Mouse (Mus musculus): Measurements from ENCODE around the gene Ddx21. TPM values are rescaled to one million over a fixed set of nuclear protein-coding genes. Genes with fewer than 3 reads are reported as not detected.

Gene Ddx21
- total and polyA plus RNA-seq, 3 experiments, result 114 to 327 (median 145) TPM

- no peak for TF ChIP-seq E2F4 (IDR thresholded peaks at IDR 0.05; ENCODE audit: insufficient replicate concordance, low read depth, low read length)
- peak; percentile 49; the same call in 1 of the 2 replicates for TF ChIP-seq ZMIZ1 (IDR thresholded peaks at IDR 0.05; ENCODE audit: low read depth, low read length)
- TF ChIP-seq CTCF (conservative IDR thresholded peaks at IDR 0.05 in 1 of 2, IDR thresholded peaks at IDR 0.05 in 1 of 2; ENCODE audit: low read depth in 2 of 2, low read length in 2 of 2), result peak in 1 of 2 experiments; percentile 10; a peak in 1 of 4 replicates
- peak; percentile 91 for TF ChIP-seq MAX (IDR thresholded peaks at IDR 0.05; ENCODE audit: low read length)
- peak; percentile 58; the same call in 1 of the 2 replicates for TF ChIP-seq NELFE (IDR thresholded peaks at IDR 0.05; ENCODE audit: low read depth, low read length)
- no peak for TF ChIP-seq USF1 (IDR thresholded peaks at IDR 0.05; ENCODE audit: low read depth, low read length)
- TF ChIP-seq CHD1 (IDR thresholded peaks at IDR 0.05; ENCODE audit: low read depth, low read length), result 0 out of 2 replicates have a peak, but pooled peaks have one; percentile 32
- no peak for TF ChIP-seq ZNF384 (IDR thresholded peaks at IDR 0.05; ENCODE audit: low read depth, low read length)
- no peak for TF ChIP-seq ZKSCAN1 (IDR thresholded peaks at IDR 0.05; ENCODE audit: borderline replicate concordance, low read depth, low read length)
- no peak for TF ChIP-seq USF2 (conservative IDR thresholded peaks at IDR 0.05; ENCODE audit: low read depth, low read length)
Measured at GRCm38 (mm10) chr10:62542507-62542906, 59.6 kb downstream of the Ddx21 start (continued).

- in situ Hi-C loops (cut with MboI; ENCODE audit: low pct_ligation_motif_present, low pct_unique_long_range_greater_than_20kb, low sequenced_read_pairs) (loop anchor here (5.0 kb wide), 1 partner anchor 34 kb away; no protein-coding TSS in a partner anchor), dilution Hi-C loops (cut with MboI; ENCODE audit: extremely low pct_ligation_motif_present, extremely low pct_unique_long_range_greater_than_20kb, low sequenced_read_pairs) (no loop called here)
- H3K36me3 ChIP-seq (replicated peaks in 1 of 2; ENCODE audit: control insufficient read depth in 1 of 2, insufficient read depth in 1 of 2, low read length in 1 of 2), result peaks cover 9 to 17% of the 10 kb centered on the region in 2 experiments
- H3K79me2 ChIP-seq (replicated peaks; ENCODE audit: control insufficient read depth, extremely low read depth, insufficient read depth, poor library complexity, severe bottlenecking), result no peaks in the 10 kb centered on the region
- no peaks in the 10 kb centered on the region for H3K9me3 ChIP-seq (replicated peaks; ENCODE audit: low read length)
- H3K9ac ChIP-seq (ENCODE audit: insufficient read depth, low read depth), result peak overlapping the region; percentile 87
- peak overlapping the region; percentile 95 for H3K4me2 ChIP-seq (ENCODE audit: insufficient read depth, low read depth, poor library complexity, severe bottlenecking)
- H3K27ac ChIP-seq (ENCODE audit: insufficient read depth, low read depth), result peak overlapping the region; percentile 100
- peaks cover 10 to 58% of the 10 kb centered on the region in 2 experiments for H3K4me1 ChIP-seq (ENCODE audit: control insufficient read depth in 1 of 2, insufficient read depth in 2 of 2)
- peak overlapping the region; percentile 38 to 67 (median 62) for H3K4me3 ChIP-seq (replicated peaks in 1 of 3; ENCODE audit: low read depth in 2 of 3, low read length in 2 of 3, poor library complexity in 1 of 3)
- H3K27me3 ChIP-seq (replicated peaks), result no peaks in the 10 kb centered on the region
- DNase-seq (ENCODE audit: extremely low read depth), result peak; percentile 89
- TF ChIP-seq MYC (IDR thresholded peaks at IDR 0.05; ENCODE audit: low read depth, low read length) (peak; percentile 87), JUN (IDR thresholded peaks at IDR 0.05; ENCODE audit: insufficient read depth, low read depth, low read length) (no peak), PAX5 (IDR thresholded peaks at IDR 0.05; ENCODE audit: low read length) (no peak), UBTF (IDR thresholded peaks at IDR 0.05; ENCODE audit: low read depth, low read length) (peak; percentile 54; the same call in 1 of the 2 replicates), ETS1 (conservative IDR thresholded peaks at IDR 0.05; ENCODE audit: low read depth, low read length) (peak; percentile 83), CHD2 (IDR thresholded peaks at IDR 0.05; ENCODE audit: low read length) (no peak; the same call in 1 of the 2 replicates), ZMIZ1 (IDR thresholded peaks at IDR 0.05; ENCODE audit: low read depth, low read length) (0 out of 2 replicates have a peak, but pooled peaks have one; percentile 37), TBP (conservative IDR thresholded peaks at IDR 0.05; ENCODE audit: low read depth, low read length) (peak; percentile 82), RCOR1 (conservative IDR thresholded peaks at IDR 0.05; ENCODE audit: low read depth, low read length) (0 out of 2 replicates have a peak, but pooled peaks have one; percentile 59), BHLHE40 (IDR thresholded peaks at IDR 0.05; ENCODE audit: low read depth, low read length) (peak; percentile 98), HCFC1 (IDR thresholded peaks at IDR 0.05; ENCODE audit: low read depth, low read length) (peak; percentile 42), CTCF (conservative IDR thresholded peaks at IDR 0.05 in 1 of 2, IDR thresholded peaks at IDR 0.05 in 1 of 2; ENCODE audit: low read depth in 2 of 2, low read length in 2 of 2) (no peak), EP300 (IDR thresholded peaks at IDR 0.05; ENCODE audit: low read length) (peak; percentile 70), MEF2A (IDR thresholded peaks at IDR 0.05; ENCODE audit: borderline replicate concordance, low read depth, low read length) (peak; percentile 66; the same call in 1 of the 2 replicates), MXI1 (IDR thresholded peaks at IDR 0.05; ENCODE audit: low read depth, low read length) (peak; percentile 90), ZC3H11A (IDR thresholded peaks at IDR 0.05; ENCODE audit: low read depth, low read length) (no peak), USF2 (conservative IDR thresholded peaks at IDR 0.05; ENCODE audit: low read depth, low read length) (peak; percentile 84), MAFK (IDR thresholded peaks at IDR 0.05; ENCODE audit: insufficient replicate concordance, low read length) (no peak), IRF4 (IDR thresholded peaks at IDR 0.05; ENCODE audit: low read depth, low read length) (peak; percentile 87), NRF1 (IDR thresholded peaks at IDR 0.05; ENCODE audit: low read depth, low read length) (peak; percentile 42; the same call in 1 of the 2 replicates), POLR2AphosphoS2 (IDR thresholded peaks at IDR 0.05; ENCODE audit: low read depth, low read length) (no peak), ELF1 (IDR thresholded peaks at IDR 0.05; ENCODE audit: low read depth, low read length) (peak; percentile 57), CHD1 (IDR thresholded peaks at IDR 0.05; ENCODE audit: low read depth, low read length) (0 out of 2 replicates have a peak, but pooled peaks have one; percentile 14), RAD21 (IDR thresholded peaks at IDR 0.05; ENCODE audit: low read depth, low read length) (no peak), MAZ (IDR thresholded peaks at IDR 0.05; ENCODE audit: low read depth, low read length) (peak; percentile 59; the same call in 1 of the 2 replicates), ZNF384 (IDR thresholded peaks at IDR 0.05; ENCODE audit: low read depth, low read length) (no peak; the same call in 1 of the 2 replicates), TCF12 (IDR thresholded peaks at IDR 0.05; ENCODE audit: low read depth, low read length) (peak; percentile 57; the same call in 1 of the 2 replicates), E2F4 (IDR thresholded peaks at IDR 0.05; ENCODE audit: insufficient replicate concordance, low read depth, low read length) (no peak), GABPA (IDR thresholded peaks at IDR 0.05; ENCODE audit: insufficient replicate concordance, low read depth, low read length) (no peak), MAX (IDR thresholded peaks at IDR 0.05; ENCODE audit: low read length) (peak; percentile 96), JUND (conservative IDR thresholded peaks at IDR 0.05; ENCODE audit: low read depth, low read length) (0 out of 2 replicates have a peak, but pooled peaks have one; percentile 14), ZKSCAN1 (IDR thresholded peaks at IDR 0.05; ENCODE audit: borderline replicate concordance, low read depth, low read length) (no peak)
Measured at GRCm38 (mm10) chr10:62541499-62541898, 60.6 kb downstream of the Ddx21 start.
